Mouse (Mus musculus): ENCODE data around the gene Gzmf. TPM values are rescaled to one million over a fixed set of nuclear protein-coding genes. Genes with fewer than 3 reads are reported as not detected.
"Not testable (repeated sequence)": the region's sequence is repeated elsewhere in the genome, so short reads cannot be mapped to it uniquely, and the experiment has no call there.

Gene Gzmf
- polyA plus RNA-seq, 1 experiment from 2014 or later: not detected

- Histone ChIP-seq H3K9ac (replicated peaks; ENCODE audit: low read depth, low read length) (no peak overlapping the region), H3K4me1 (replicated peaks; ENCODE audit: control insufficient read depth, insufficient read depth, low read length) (no peaks in the 10 kb centered on the region), H3K4me2 (ENCODE audit: low read length) (no peak overlapping the region), H3K9me3 (ENCODE audit: control insufficient read depth, low read length) (no peaks in the 10 kb centered on the region), H3K36me3 (ENCODE audit: control insufficient read depth, insufficient read depth) (no peaks in the 10 kb centered on the region), H3K27ac (ENCODE audit: low read length) (no peak overlapping the region), H3K4me3 (replicated peaks; ENCODE audit: low read length) (no peak overlapping the region), H3K27me3 (replicated peaks; ENCODE audit: control insufficient read depth, insufficient read depth, low read length) (no peaks in the 10 kb centered on the region)
- no peak for ATAC-seq
- WGBS: 93% methylated on average over 6 of the region's 6 CpGs
Observed at GRCm38 (mm10) chr14:56173396-56173795, 37.8 kb downstream of the Gzmf start.

DNA sequence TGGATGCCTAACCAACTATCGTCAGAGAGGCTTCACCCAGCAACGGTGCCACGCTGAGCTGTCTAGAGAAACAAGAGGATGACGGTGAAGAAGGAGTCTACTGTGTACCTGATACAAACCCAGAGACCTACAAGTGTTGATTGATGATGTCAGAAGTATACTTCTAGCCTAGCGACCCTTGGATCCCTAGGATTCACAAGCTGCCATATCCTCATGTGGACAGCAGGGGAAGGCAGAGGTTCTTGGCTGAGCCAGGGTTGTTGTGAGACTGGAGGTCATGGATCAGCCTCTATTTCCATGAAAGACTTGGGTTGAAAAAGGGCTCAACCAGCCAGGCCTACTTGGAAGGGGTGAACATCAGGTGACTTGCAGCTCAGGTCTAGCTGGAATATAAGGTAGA lies 38.5 kb downstream of the Gzmf start:
- 94% methylated on average over 5 of the region's 5 CpGs for WGBS
- ATAC-seq: no peak
- H3K9me3 ChIP-seq (ENCODE audit: control insufficient read depth, low read length): no peaks in the 10 kb centered on the region

DNA sequence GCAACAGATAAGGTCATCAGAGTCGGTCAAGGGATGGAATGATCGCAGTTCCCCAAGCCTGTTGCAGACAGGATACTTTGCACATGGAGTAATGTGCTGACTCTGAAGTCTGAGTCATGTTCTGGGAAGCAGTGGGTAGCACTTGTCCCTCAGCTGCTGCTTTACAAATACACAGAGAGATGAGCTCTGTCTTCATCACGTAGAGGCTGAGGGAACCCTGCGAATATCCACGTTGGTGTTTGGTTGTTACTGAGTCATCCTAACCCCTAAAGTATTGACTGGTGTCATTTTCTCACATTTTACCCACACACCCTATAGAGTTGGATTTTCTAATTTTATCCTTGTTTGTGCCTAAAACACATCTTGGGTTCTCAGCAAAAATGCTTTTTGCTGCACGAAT lies 43.2 kb downstream of the Gzmf start:
- Histone ChIP-seq H3K4me3 (replicated peaks; ENCODE audit: low read length) (no peak overlapping the region), H3K9ac (replicated peaks; ENCODE audit: low read depth, low read length) (no peak overlapping the region), H3K4me1 (replicated peaks; ENCODE audit: control insufficient read depth, insufficient read depth, low read length) (no peaks in the 10 kb centered on the region), H3K9me3 (ENCODE audit: control insufficient read depth, low read length) (no peaks in the 10 kb centered on the region), H3K4me2 (ENCODE audit: low read length) (no peak overlapping the region), H3K27ac (ENCODE audit: low read length) (no peak overlapping the region), H3K36me3 (ENCODE audit: control insufficient read depth, insufficient read depth) (no peaks in the 10 kb centered on the region), H3K27me3 (replicated peaks; ENCODE audit: control insufficient read depth, insufficient read depth, low read length) (no peaks in the 10 kb centered on the region)
- 86% methylated on average over 6 of the region's 6 CpGs for WGBS
- no peak for ATAC-seq

More for the DNA sequence above, 38.5 kb downstream of the Gzmf start:
- Histone ChIP-seq H3K4me2 (ENCODE audit: low read length) (no peak overlapping the region), H3K9ac (replicated peaks; ENCODE audit: low read depth, low read length) (no peak overlapping the region), H3K27me3 (replicated peaks; ENCODE audit: control insufficient read depth, insufficient read depth, low read length) (no peaks in the 10 kb centered on the region), H3K36me3 (ENCODE audit: control insufficient read depth, insufficient read depth) (no peaks in the 10 kb centered on the region), H3K27ac (ENCODE audit: low read length) (no peak overlapping the region), H3K4me3 (replicated peaks; ENCODE audit: low read length) (no peak overlapping the region), H3K4me1 (replicated peaks; ENCODE audit: control insufficient read depth, insufficient read depth, low read length) (no peaks in the 10 kb centered on the region)

GRCm38 (mm10) chr14:56162109-56162508 lies 49.1 kb downstream of the Gzmf start:
- Histone ChIP-seq H3K4me2 (ENCODE audit: low read length) (no peak overlapping the region), H3K27me3 (replicated peaks; ENCODE audit: control insufficient read depth, insufficient read depth, low read length) (no peaks in the 10 kb centered on the region), H3K4me1 (replicated peaks; ENCODE audit: control insufficient read depth, insufficient read depth, low read length) (no peaks in the 10 kb centered on the region), H3K9ac (replicated peaks; ENCODE audit: low read depth, low read length) (no peak overlapping the region), H3K4me3 (replicated peaks; ENCODE audit: low read length) (no peak overlapping the region), H3K36me3 (ENCODE audit: control insufficient read depth, insufficient read depth) (no peaks in the 10 kb centered on the region), H3K27ac (ENCODE audit: low read length) (no peak overlapping the region), H3K9me3 (ENCODE audit: control insufficient read depth, low read length) (no peaks in the 10 kb centered on the region)
- no peak for ATAC-seq
- 86% methylated on average over 2 of the region's 2 CpGs for WGBS

- not testable (repeated sequence) for H3K4me1 ChIP-seq (replicated peaks; ENCODE audit: control insufficient read depth, insufficient read depth, low read length); H3K9ac ChIP-seq (replicated peaks; ENCODE audit: low read depth, low read length); H3K27me3 ChIP-seq (replicated peaks; ENCODE audit: control insufficient read depth, insufficient read depth, low read length); H3K27ac ChIP-seq (ENCODE audit: low read length); H3K4me2 ChIP-seq (ENCODE audit: low read length); H3K36me3 ChIP-seq (ENCODE audit: control insufficient read depth, insufficient read depth); H3K9me3 ChIP-seq (ENCODE audit: control insufficient read depth, low read length); ATAC-seq; H3K4me3 ChIP-seq (replicated peaks; ENCODE audit: low read length)
- 95% methylated on average over 2 of the region's 2 CpGs for WGBS
Observed at GRCm38 (mm10) chr14:56159479-56159878, 51.7 kb downstream of the Gzmf start, which contains the start of gene Gzmg. Gene Gzmg (minus strand): TSS chr14:56159579.

GRCm38 (mm10) chr14:56155340-56155739 lies 55.9 kb downstream of the Gzmf start:
- no peak overlapping the region for H3K9ac ChIP-seq (replicated peaks; ENCODE audit: low read depth, low read length)
- H3K36me3 ChIP-seq (ENCODE audit: control insufficient read depth, insufficient read depth): no peaks in the 10 kb centered on the region
- H3K27me3 ChIP-seq (replicated peaks; ENCODE audit: control insufficient read depth, insufficient read depth, low read length): no peaks in the 10 kb centered on the region
- no peak for ATAC-seq
- H3K27ac ChIP-seq (ENCODE audit: low read length): no peak overlapping the region
- no peaks in the 10 kb centered on the region for H3K4me1 ChIP-seq (replicated peaks; ENCODE audit: control insufficient read depth, insufficient read depth, low read length)
- no peaks in the 10 kb centered on the region for H3K9me3 ChIP-seq (ENCODE audit: control insufficient read depth, low read length)
- H3K4me2 ChIP-seq (ENCODE audit: low read length): no peak overlapping the region
- 61% methylated on average over 2 of the region's 2 CpGs for WGBS
- no peak overlapping the region for H3K4me3 ChIP-seq (replicated peaks; ENCODE audit: low read length)

Other genes with a start within 250 kb of the Gzmf start
- gene Mcpt1, start 193.4 kb downstream of the Gzmf start, polyA plus RNA-seq (2015; fragmentation: Nextera tagmentation; extraction: Ambion mirVana): not detected in 2 replicates
- gene Mcpt9, start 180.9 kb downstream of the Gzmf start, polyA plus RNA-seq (2015; fragmentation: Nextera tagmentation; extraction: Ambion mirVana): not detected in 2 replicates
- not detected in 2 replicates for gene Mcpt2, start 169.4 kb downstream of the Gzmf start, polyA plus RNA-seq (2015; fragmentation: Nextera tagmentation; extraction: Ambion mirVana)
- gene Mcpt4, start 149.1 kb downstream of the Gzmf start, polyA plus RNA-seq (2015; fragmentation: Nextera tagmentation; extraction: Ambion mirVana): not detected in 2 replicates
- gene Mcpt8, start 126.1 kb downstream of the Gzmf start, polyA plus RNA-seq (2015; fragmentation: Nextera tagmentation; extraction: Ambion mirVana): not detected in 2 replicates
- not detected in 2 replicates for gene Ctsg, start 108.8 kb downstream of the Gzmf start, polyA plus RNA-seq (2015; fragmentation: Nextera tagmentation; extraction: Ambion mirVana)
- not detected in 2 replicates for gene Gzme, start 90.8 kb downstream of the Gzmf start, polyA plus RNA-seq (2015; fragmentation: Nextera tagmentation; extraction: Ambion mirVana)
- gene Gzmd, start 78.8 kb downstream of the Gzmf start, polyA plus RNA-seq (2015; fragmentation: Nextera tagmentation; extraction: Ambion mirVana): not detected in 2 replicates
- gene Gzmg, start 51.8 kb downstream of the Gzmf start, polyA plus RNA-seq (2015; fragmentation: Nextera tagmentation; extraction: Ambion mirVana): not detected in 2 replicates
- not detected in 2 replicates for gene Gzmn, start 36.8 kb downstream of the Gzmf start, polyA plus RNA-seq (2015; fragmentation: Nextera tagmentation; extraction: Ambion mirVana)
- not detected in 2 replicates for gene Gzmc, start 23.2 kb upstream of the Gzmf start, polyA plus RNA-seq (2015; fragmentation: Nextera tagmentation; extraction: Ambion mirVana)
- not detected in 2 replicates for gene Gzmb, start 50.8 kb upstream of the Gzmf start, polyA plus RNA-seq (2015; fragmentation: Nextera tagmentation; extraction: Ambion mirVana)
- 0.29 and 0.30 TPM in 2 replicates for gene Atp12a, start 153.7 kb upstream of the Gzmf start, polyA plus RNA-seq (2015; fragmentation: Nextera tagmentation; extraction: Ambion mirVana)
- 0.66 and 1.0 TPM in 2 replicates for gene Rnf17, start 191.2 kb upstream of the Gzmf start, polyA plus RNA-seq (2015; fragmentation: Nextera tagmentation; extraction: Ambion mirVana)